Mouse (Mus musculus) kidney, postnatal 4 days (tissue): Measurements from ENCODE around the gene Bcl2l13.
"Not testable (repeated sequence)": the region's sequence is repeated elsewhere in the genome, so short reads cannot be mapped to it uniquely, and the experiment has no call there.

Experiments
- DNase-seq, 2 experiments: peaks; one replicate each; pipeline ENCODE4 v3.0.0; 2021; ENCODE audit warnings: mixed read lengths in 2 of 2

The Bcl2l13 gene

GRCm38 (mm10) chr6:120830866-120831608 is 5.0 kb upstream of the Bcl2l13 start:
- no peak for DNase-seq

- DNase-seq, result no peak
Measured at GRCm38 (mm10) chr6:120832097-120832496, 3.9 kb upstream of the Bcl2l13 start.

GRCm38 (mm10) chr6:120834766-120835321 is 1.2 kb upstream of the Bcl2l13 start:
- no peak for DNase-seq

GRCm38 (mm10) chr6:120836389-120837151 is 558 bp downstream of the Bcl2l13 start:
- DNase-seq, result no peak

GRCm38 (mm10) chr6:120837152-120837530 is 1.1 kb downstream of the Bcl2l13 start:
- no peak for DNase-seq

GRCm38 (mm10) chr6:120840258-120840657 is 4.2 kb downstream of the Bcl2l13 start:
- DNase-seq, result no peak

GRCm38 (mm10) chr6:120841754-120842153 is 5.7 kb downstream of the Bcl2l13 start:
- no peak for DNase-seq

- DNase-seq, result not testable (repeated sequence)
Measured at GRCm38 (mm10) chr6:120850720-120851119, 14.7 kb downstream of the Bcl2l13 start.

GRCm38 (mm10) chr6:120854413-120854812 is 18.4 kb downstream of the Bcl2l13 start:
- peak; percentile 14 to 19 for DNase-seq

- DNase-seq, result no peak
Measured at GRCm38 (mm10) chr6:120858217-120858711, 22.3 kb downstream of the Bcl2l13 start.

- no peak for DNase-seq
Measured at GRCm38 (mm10) chr6:120860079-120860478, 24.1 kb downstream of the Bcl2l13 start.

- no peak for DNase-seq
Measured at GRCm38 (mm10) chr6:120866051-120866814, 30.2 kb downstream of the Bcl2l13 start.

GRCm38 (mm10) chr6:120868824-120869223 is 32.8 kb downstream of the Bcl2l13 start:
- no peak for DNase-seq

GRCm38 (mm10) chr6:120871286-120871685 is 35.3 kb downstream of the Bcl2l13 start:
- no peak for DNase-seq

- DNase-seq, result no peak
Measured at GRCm38 (mm10) chr6:120873874-120874273, 37.9 kb downstream of the Bcl2l13 start.

GRCm38 (mm10) chr6:120879046-120879445 is 43.0 kb downstream of the Bcl2l13 start:
- DNase-seq, result no peak

GRCm38 (mm10) chr6:120884436-120884835 is 48.4 kb downstream of the Bcl2l13 start:
- no peak for DNase-seq

- DNase-seq, result no peak
Measured at GRCm38 (mm10) chr6:120886696-120887095, 50.7 kb downstream of the Bcl2l13 start.

GRCm38 (mm10) chr6:120894089-120894488 is 58.1 kb downstream of the Bcl2l13 start:
- DNase-seq, result no peak

- no peak for DNase-seq
Measured at GRCm38 (mm10) chr6:120894524-120894923, 58.5 kb downstream of the Bcl2l13 start.

- DNase-seq, result peak; percentile 51 to 65
Measured at GRCm38 (mm10) chr6:120898188-120898833, 62.3 kb downstream of the Bcl2l13 start.
